Mouse (Mus musculus): Measurements from ENCODE around the gene Gpc3. TPM values are rescaled to one million over a fixed set of nuclear protein-coding genes. Genes with fewer than 3 reads are reported as not detected.

Gene Gpc3
- polyA plus RNA-seq, 1 experiment from 2014 or later: 596 TPM

- 61% methylated on average over 3 of the region's 3 CpGs for WGBS
- no peak overlapping the region for H3K9ac ChIP-seq
- no peaks in the 10 kb centered on the region for H3K4me1 ChIP-seq
- no peak overlapping the region; the same call in 1 of the 2 replicates for H3K27ac ChIP-seq
- H3K27me3 ChIP-seq (replicated peaks): no peaks in the 10 kb centered on the region
- H3K36me3 ChIP-seq: no peaks in the 10 kb centered on the region
- no peak overlapping the region for H3K4me3 ChIP-seq (replicated peaks)
- no peak for ATAC-seq (ENCODE audit: insufficient read depth, low FRiP score, low read depth)
- H3K9me3 ChIP-seq: no peaks in the 10 kb centered on the region
- no peak overlapping the region for H3K4me2 ChIP-seq
Observed at GRCm38 (mm10) chrX:52544623-52545022, 69.1 kb downstream of the Gpc3 start.

GRCm38 (mm10) chrX:52537282-52537681 is 76.5 kb downstream of the Gpc3 start:
- no peak overlapping the region for H3K9ac ChIP-seq
- no peak overlapping the region for H3K4me2 ChIP-seq
- H3K4me1 ChIP-seq: no peaks in the 10 kb centered on the region
- WGBS: 70% methylated on average over 5 of the region's 5 CpGs
- no peaks in the 10 kb centered on the region for H3K27me3 ChIP-seq (replicated peaks)
- no peaks in the 10 kb centered on the region for H3K36me3 ChIP-seq
- no peak for ATAC-seq (ENCODE audit: insufficient read depth, low FRiP score, low read depth)
- H3K4me3 ChIP-seq (replicated peaks): no peak overlapping the region
- H3K9me3 ChIP-seq: no peaks in the 10 kb centered on the region
- no peak overlapping the region for H3K27ac ChIP-seq

DNA sequence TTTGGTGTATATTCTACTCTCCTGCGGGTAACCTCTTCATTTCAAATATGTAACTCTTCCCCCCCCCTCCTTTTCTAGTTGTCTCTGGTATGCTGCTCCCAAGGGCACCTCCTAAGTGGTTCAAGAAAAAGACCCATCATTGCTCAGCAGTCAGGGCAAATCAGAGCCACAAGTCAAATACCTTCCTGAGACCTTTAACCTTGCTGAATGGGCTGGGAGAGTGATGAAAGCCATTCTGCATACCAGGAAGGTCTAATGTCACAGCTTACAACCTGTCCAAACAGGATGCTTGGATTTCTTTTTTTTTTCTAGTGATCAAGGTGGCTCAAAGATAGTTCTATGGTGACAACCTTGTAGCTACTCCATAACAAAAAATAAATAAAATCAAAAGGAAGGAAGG is 80.0 kb downstream of the Gpc3 start:
- no peaks in the 10 kb centered on the region for H3K4me1 ChIP-seq
- H3K9me3 ChIP-seq: no peaks in the 10 kb centered on the region
- WGBS: 46% methylated on average over 1 of the region's 1 CpGs
- no peak overlapping the region for H3K4me2 ChIP-seq
- H3K4me3 ChIP-seq (replicated peaks): no peak overlapping the region
- H3K27me3 ChIP-seq (replicated peaks): no peaks in the 10 kb centered on the region
- no peaks in the 10 kb centered on the region for H3K36me3 ChIP-seq
- H3K27ac ChIP-seq: no peak overlapping the region
- H3K9ac ChIP-seq: no peak overlapping the region
- ATAC-seq (ENCODE audit: insufficient read depth, low FRiP score, low read depth): no peak

DNA sequence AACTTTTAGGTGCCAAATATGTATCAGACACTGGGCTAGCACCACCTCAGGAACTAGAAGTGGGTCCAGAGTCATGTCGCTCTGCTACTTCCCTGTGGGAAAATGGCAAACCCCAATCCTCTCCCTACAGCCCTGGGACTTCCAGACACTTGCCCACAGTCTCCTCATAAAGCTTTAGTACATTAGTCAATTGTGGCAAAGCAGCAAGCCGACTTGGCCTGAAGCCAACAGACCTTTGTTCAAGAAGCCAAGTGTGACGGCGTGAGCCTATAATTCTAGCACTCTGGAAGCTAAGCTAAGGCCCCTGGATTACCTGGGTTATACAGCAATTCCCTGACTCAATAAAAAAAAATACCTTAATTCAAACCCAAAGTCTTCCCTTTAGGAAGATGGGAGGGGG is 80.7 kb downstream of the Gpc3 start:
- Histone ChIP-seq H3K4me2 (no peak overlapping the region), H3K4me3 (replicated peaks) (no peak overlapping the region), H3K9me3 (no peaks in the 10 kb centered on the region), H3K4me1 (no peaks in the 10 kb centered on the region), H3K9ac (no peak overlapping the region), H3K36me3 (no peaks in the 10 kb centered on the region), H3K27ac (peak overlapping the region; percentile 26; the same call in 1 of the 2 replicates), H3K27me3 (replicated peaks) (no peaks in the 10 kb centered on the region)
- no peak for ATAC-seq (ENCODE audit: insufficient read depth, low FRiP score, low read depth)
- 44% methylated on average over 4 of the region's 4 CpGs for WGBS

- Histone ChIP-seq H3K4me3 (replicated peaks) (no peak overlapping the region), H3K36me3 (no peaks in the 10 kb centered on the region), H3K9ac (no peak overlapping the region), H3K27me3 (replicated peaks) (no peaks in the 10 kb centered on the region), H3K9me3 (no peaks in the 10 kb centered on the region), H3K4me2 (no peak overlapping the region), H3K27ac (0 out of 2 replicates have a peak overlapping the region, but pooled peaks have one; percentile 13), H3K4me1 (no peaks in the 10 kb centered on the region)
- ATAC-seq (ENCODE audit: insufficient read depth, low FRiP score, low read depth): no peak; the same call in 1 of the 2 replicates
- 38% methylated on average over 2 of the region's 2 CpGs for WGBS
Observed at GRCm38 (mm10) chrX:52532124-52532523, 81.6 kb downstream of the Gpc3 start.

- Histone ChIP-seq H3K4me3 (replicated peaks) (no peak overlapping the region), H3K27ac (no peak overlapping the region), H3K9ac (no peak overlapping the region), H3K9me3 (no peaks in the 10 kb centered on the region), H3K27me3 (replicated peaks) (no peaks in the 10 kb centered on the region), H3K4me1 (no peaks in the 10 kb centered on the region), H3K36me3 (no peaks in the 10 kb centered on the region), H3K4me2 (no peak overlapping the region)
- 77% methylated on average over 5 of the region's 5 CpGs for WGBS
- no peak for ATAC-seq (ENCODE audit: insufficient read depth, low FRiP score, low read depth)
Observed at GRCm38 (mm10) chrX:52526086-52526485, 87.7 kb downstream of the Gpc3 start.

- Histone ChIP-seq H3K27me3 (replicated peaks) (no peaks in the 10 kb centered on the region), H3K9ac (no peak overlapping the region), H3K27ac (no peak overlapping the region), H3K4me1 (no peaks in the 10 kb centered on the region), H3K9me3 (no peaks in the 10 kb centered on the region), H3K36me3 (no peaks in the 10 kb centered on the region), H3K4me3 (replicated peaks) (no peak overlapping the region), H3K4me2 (no peak overlapping the region)
- 55% methylated on average over 3 of the region's 3 CpGs for WGBS
- ATAC-seq (ENCODE audit: insufficient read depth, low FRiP score, low read depth): no peak
Observed at GRCm38 (mm10) chrX:52525132-52525531, 88.6 kb downstream of the Gpc3 start.

DNA sequence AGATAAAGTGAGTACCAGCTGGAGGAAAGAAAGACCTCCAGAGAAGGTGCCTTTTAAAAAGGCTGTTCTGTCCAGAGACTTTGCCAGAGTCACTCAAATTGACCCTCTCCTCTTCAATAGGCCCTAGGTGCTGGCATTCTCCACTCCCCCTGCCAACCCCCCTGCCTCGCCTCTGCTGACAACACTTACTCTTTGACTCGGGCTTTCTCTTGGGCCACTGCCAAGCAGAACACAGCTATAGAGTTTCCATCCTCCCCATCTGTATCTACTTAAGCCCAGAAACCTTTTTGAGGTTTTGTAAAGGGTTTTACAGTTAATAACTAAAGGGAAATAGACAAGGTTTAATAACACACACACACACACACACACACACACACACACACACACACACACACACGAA is 99.2 kb downstream of the Gpc3 start:
- WGBS: 58% methylated on average over 3 of the region's 3 CpGs
- H3K9me3 ChIP-seq: no peaks in the 10 kb centered on the region
- ATAC-seq (ENCODE audit: insufficient read depth, low FRiP score, low read depth): no peak

GRCm38 (mm10) chrX:52511151-52511550 is 102.6 kb downstream of the Gpc3 start:
- no peak for ATAC-seq (ENCODE audit: insufficient read depth, low FRiP score, low read depth)
- Histone ChIP-seq H3K4me1 (no peaks in the 10 kb centered on the region), H3K36me3 (no peaks in the 10 kb centered on the region), H3K27ac (no peak overlapping the region), H3K27me3 (replicated peaks) (no peaks in the 10 kb centered on the region), H3K4me3 (replicated peaks) (no peak overlapping the region), H3K9ac (no peak overlapping the region), H3K9me3 (no peaks in the 10 kb centered on the region), H3K4me2 (no peak overlapping the region)
- WGBS: 78% methylated on average over 4 of the region's 4 CpGs

More for the DNA sequence above, 99.2 kb downstream of the Gpc3 start:
- Histone ChIP-seq H3K36me3 (no peaks in the 10 kb centered on the region), H3K27ac (no peak overlapping the region), H3K4me3 (replicated peaks) (no peak overlapping the region), H3K4me2 (no peak overlapping the region), H3K9ac (no peak overlapping the region), H3K4me1 (no peaks in the 10 kb centered on the region), H3K27me3 (replicated peaks) (no peaks in the 10 kb centered on the region)

DNA sequence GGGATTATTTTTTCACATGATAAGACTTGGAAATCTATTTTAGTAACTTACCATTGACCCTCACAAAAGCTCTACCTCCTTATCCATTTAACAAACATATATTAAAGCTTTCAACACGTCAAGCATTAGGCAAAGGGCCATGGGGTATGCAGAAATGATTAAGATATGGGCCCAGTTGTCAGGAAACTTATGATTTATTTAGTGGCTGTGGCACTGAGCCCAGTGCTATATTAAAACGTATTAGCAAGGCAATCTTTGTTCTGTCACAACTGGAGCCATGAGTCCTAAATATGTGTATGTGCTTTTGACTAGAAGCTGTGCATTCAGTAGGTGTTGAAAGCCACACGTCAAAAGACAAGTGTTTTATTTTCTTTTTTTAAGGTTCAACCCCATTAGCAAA is 109.9 kb downstream of the Gpc3 start:
- 36% methylated on average over 3 of the region's 3 CpGs for WGBS
- H3K9me3 ChIP-seq: no peaks in the 10 kb centered on the region
- no peak overlapping the region for H3K4me3 ChIP-seq (replicated peaks)
- ATAC-seq (ENCODE audit: insufficient read depth, low FRiP score, low read depth): no peak; the same call in 1 of the 2 replicates
- no peak overlapping the region for H3K4me2 ChIP-seq
- H3K9ac ChIP-seq: no peak overlapping the region
- no peaks in the 10 kb centered on the region for H3K4me1 ChIP-seq
- H3K36me3 ChIP-seq: no peaks in the 10 kb centered on the region
- no peaks in the 10 kb centered on the region for H3K27me3 ChIP-seq (replicated peaks)
- H3K27ac ChIP-seq: no peak overlapping the region

GRCm38 (mm10) chrX:52489461-52489860 is 124.3 kb downstream of the Gpc3 start:
- H3K27ac ChIP-seq: no peak overlapping the region
- H3K9ac ChIP-seq: no peak overlapping the region
- no peaks in the 10 kb centered on the region for H3K36me3 ChIP-seq
- no peaks in the 10 kb centered on the region for H3K4me1 ChIP-seq
- no peak for ATAC-seq (ENCODE audit: insufficient read depth, low FRiP score, low read depth)
- 69% methylated on average over 4 of the region's 4 CpGs for WGBS
- H3K9me3 ChIP-seq: no peaks in the 10 kb centered on the region
- H3K4me2 ChIP-seq: no peak overlapping the region
- H3K27me3 ChIP-seq (replicated peaks): no peaks in the 10 kb centered on the region
- no peak overlapping the region for H3K4me3 ChIP-seq (replicated peaks)

GRCm38 (mm10) chrX:52455074-52455588 is 158.6 kb downstream of the Gpc3 start:
- Histone ChIP-seq H3K4me2 (no peak overlapping the region), H3K27ac (no peak overlapping the region; the same call in 1 of the 2 replicates), H3K36me3 (no peaks in the 10 kb centered on the region), H3K9me3 (no peaks in the 10 kb centered on the region), H3K27me3 (replicated peaks) (no peaks in the 10 kb centered on the region), H3K9ac (no peak overlapping the region), H3K4me1 (no peaks in the 10 kb centered on the region), H3K4me3 (replicated peaks) (no peak overlapping the region)
- ATAC-seq (ENCODE audit: insufficient read depth, low FRiP score, low read depth): no peak
- 35% methylated on average over 5 of the region's 5 CpGs for WGBS

All from stomach, embryonic 15.5 days (tissue).